Mouse (Mus musculus): ENCODE data around the gene Il21r. TPM values are rescaled to one million over a fixed set of nuclear protein-coding genes. Genes with fewer than 3 reads are reported as not detected.

Gene Il21r
- total RNA-seq, 2 experiments from 2014 or later, result 1.2 to 1.4 TPM

GRCm38 (mm10) chr7:125678756-125679155 lies 75.5 kb downstream of the Il21r start:
- intact Hi-C loops (cut with DNase I), result loop anchor here (5.0 kb wide), 1 partner anchor 409 kb away; no protein-coding TSS in a partner anchor
- TF ChIP-seq CTCF (IDR thresholded peaks at IDR 0.05), result no peak
- DNase-seq (ENCODE audit: extremely low spot score in 1 of 2, low spot score in 2 of 2), result no peak
- Histone ChIP-seq H3K4me3 (no peak overlapping the region), H3K27ac (no peak overlapping the region)

GRCm38 (mm10) chr7:125679936-125680335 lies 76.7 kb downstream of the Il21r start:
- no peak overlapping the region for H3K27ac ChIP-seq
- no peak overlapping the region for H3K4me3 ChIP-seq
- no peak for TF ChIP-seq CTCF (IDR thresholded peaks at IDR 0.05)
- intact Hi-C loops (cut with DNase I), result loop anchor here (5.0 kb wide), 1 partner anchor 407 kb away; no protein-coding TSS in a partner anchor
- DNase-seq (ENCODE audit: extremely low spot score in 1 of 2, low spot score in 2 of 2), result no peak

Other genes with a start within 250 kb of the Il21r start
- 1 to 10 TPM; 4.2 to 4.7 TPM for gene Kdm8, start 158.8 kb upstream of the Il21r start, total RNA-seq (2021)
- 10 to 100 TPM; 13.8 to 14.4 TPM for gene Nsmce1, start 111.8 kb upstream of the Il21r start, total RNA-seq (2021)
- 1 to 10 TPM; 7.3 to 9.6 TPM for gene Il4ra, start 51.3 kb upstream of the Il21r start, total RNA-seq (2021)
- gene Gtf3c1, start 104.4 kb downstream of the Il21r start, total RNA-seq (2021), result 100 to 1,000 TPM; 103 to 107 TPM
- gene D430042O09Rik, start 104.5 kb downstream of the Il21r start, total RNA-seq (2021), result 10 to 100 TPM; 25.9 to 28.3 TPM

Data from left cerebral cortex, adult 2 months (tissue).